Mouse (Mus musculus): Measurements from ENCODE around the gene Tlr6.

The Tlr6 gene

GRCm38 (mm10) chr5:64959843-64960230 is at the start of gene Tlr6:
Gene Tlr6, minus strand, starts transcription at chr5:64960097.
- CTCF ChIA-PET: interaction anchor here in 3 of 4 experiments (0.5 to 1.7 kb wide), 9 partner anchors 17 to 685 kb away, joined by 3 to 9 read pairs (median 3); partner anchors contain the start of gene Tlr1 (in 1 of the 3)
- POLR2A ChIA-PET: interaction anchor here in 1 of 4 experiments (1.7 kb wide), 1 partner anchor 10 kb away, joined by 9 read pairs; the partner anchor contains the start of gene Fam114a1

- POLR2A ChIA-PET: interaction anchor here in 3 of 4 experiments (0.5 to 1.0 kb wide), 4 partner anchors 11 to 245 kb away, joined by 3 to 5 read pairs (median 3); partner anchors contain the start of gene Wdr19 (in 1 of the 3)
Measured at GRCm38 (mm10) chr5:65006011-65006491, 46.2 kb upstream of the Tlr6 start.

GRCm38 (mm10) chr5:65005251-65005650 is 45.4 kb upstream of the Tlr6 start:
- ChIA-PET POLR2A (no interaction called here), CTCF (no interaction called here)

More at GRCm38 (mm10) chr5:65006011-65006491, 46.2 kb upstream of the Tlr6 start:
- CTCF ChIA-PET: interaction anchor here in 1 of 4 experiments (1.5 kb wide), 1 partner anchor 14 kb away, joined by 4 read pairs; no protein-coding TSS in a partner anchor

- ChIA-PET POLR2A (interaction anchor here in 2 of 4 experiments (0.8 to 1.4 kb wide), 9 partner anchors 9 to 103 kb away, joined by 3 to 4 read pairs (median 3); partner anchors contain the start of gene Klhl5 (in 1 of the 2)), CTCF (interaction anchor here (0.5 to 2.2 kb wide), 33 partner anchors 9 to 1176 kb away, joined by 3 to 18 read pairs (median 4); partner anchors contain the start of genes Fam114a1 (in 1 of the 4), Klhl5 (in 1 of the 4), Rfc1 (in 1 of the 4) and Wdr19 (in 1 of the 4))
Measured at GRCm38 (mm10) chr5:65003946-65004535, 44.1 kb upstream of the Tlr6 start.

- ChIA-PET POLR2A (interaction anchor here in 2 of 4 experiments (0.7 to 1.4 kb wide), 11 partner anchors 8 to 104 kb away, joined by 3 to 4 read pairs (median 3); partner anchors contain the start of gene Klhl5 (in 2 of the 2)), CTCF (interaction anchor here (0.5 to 2.2 kb wide), 41 partner anchors 9 to 1657 kb away, joined by 3 to 18 read pairs (median 4); partner anchors contain the start of genes Fam114a1 (in 1 of the 4), Klhl5 (in 1 of the 4), Rfc1 (in 1 of the 4) and Tlr1 (in 1 of the 4))
Measured at GRCm38 (mm10) chr5:65002940-65003824, 43.3 kb upstream of the Tlr6 start.

- CTCF ChIA-PET: interaction anchor here in 1 of 4 experiments (0.7 kb wide), 1 partner anchor 706 kb away, joined by 4 read pairs; no protein-coding TSS in a partner anchor
- POLR2A ChIA-PET: interaction anchor here in 2 of 4 experiments (0.6 to 1.4 kb wide), 3 partner anchors 8 to 518 kb away, joined by 3 read pairs; no protein-coding TSS in a partner anchor
Measured at GRCm38 (mm10) chr5:64995408-64995807, 35.5 kb upstream of the Tlr6 start.

- CTCF ChIA-PET: interaction anchor here in 1 of 4 experiments (1.4 kb wide), 1 partner anchor 704 kb away, joined by 3 read pairs; no protein-coding TSS in a partner anchor
Measured at GRCm38 (mm10) chr5:64992540-64992939, 32.6 kb upstream of the Tlr6 start.

GRCm38 (mm10) chr5:64989940-64990339 is 30.0 kb upstream of the Tlr6 start:
- CTCF ChIA-PET: no interaction called here
- POLR2A ChIA-PET: no interaction called here

More at GRCm38 (mm10) chr5:64992540-64992939, 32.6 kb upstream of the Tlr6 start:
- POLR2A ChIA-PET: interaction anchor here in 2 of 4 experiments (0.7 to 1.8 kb wide), 5 partner anchors 9 to 490 kb away, joined by 3 to 7 read pairs (median 3); partner anchors contain the start of gene Rfc1 (in 1 of the 2)

GRCm38 (mm10) chr5:64985971-64986370 is 26.1 kb upstream of the Tlr6 start:
- CTCF ChIA-PET: no interaction called here

GRCm38 (mm10) chr5:64977128-64977527 is 17.2 kb upstream of the Tlr6 start:
- POLR2A ChIA-PET: interaction anchor here in 2 of 4 experiments (0.6 to 1.2 kb wide), 2 partner anchors 15 to 1078 kb away, joined by 3 to 5 read pairs; no protein-coding TSS in a partner anchor
- CTCF ChIA-PET: interaction anchor here in 2 of 4 experiments (0.6 to 0.7 kb wide), 2 partner anchors 17 to 94 kb away, joined by 3 to 7 read pairs; no protein-coding TSS in a partner anchor

More at GRCm38 (mm10) chr5:64985971-64986370, 26.1 kb upstream of the Tlr6 start:
- POLR2A ChIA-PET: no interaction called here

- CTCF ChIA-PET: interaction anchor here in 1 of 4 experiments (1.1 kb wide), 1 partner anchor 182 kb away, joined by 3 read pairs; no protein-coding TSS in a partner anchor
- POLR2A ChIA-PET: no interaction called here
Measured at GRCm38 (mm10) chr5:64975121-64975520, 15.2 kb upstream of the Tlr6 start.

- ChIA-PET POLR2A (interaction anchor here in 3 of 4 experiments (0.5 to 2.7 kb wide), 14 partner anchors 9 to 810 kb away, joined by 3 to 9 read pairs (median 3); partner anchors contain the start of gene Klhl5 (in 1 of the 3)), CTCF (interaction anchor here in 2 of 4 experiments (0.6 to 1.6 kb wide), 6 partner anchors 33 to 704 kb away, joined by 3 to 4 read pairs (median 3); no protein-coding TSS in a partner anchor)
Measured at GRCm38 (mm10) chr5:64969861-64970771, 10.2 kb upstream of the Tlr6 start, which contains the start of gene Fam114a1. Gene Fam114a1, plus strand, starts transcription at chr5:64970071.

GRCm38 (mm10) chr5:64968961-64969860 is 9.3 kb upstream of the Tlr6 start:
- CTCF ChIA-PET: interaction anchor here in 3 of 4 experiments (0.5 to 0.7 kb wide), 4 partner anchors 34 to 449 kb away, joined by 3 to 9 read pairs (median 6); no protein-coding TSS in a partner anchor
- POLR2A ChIA-PET: interaction anchor here in 3 of 4 experiments (0.6 to 2.7 kb wide), 4 partner anchors 8 to 795 kb away, joined by 3 to 9 read pairs (median 3); no protein-coding TSS in a partner anchor

- CTCF ChIA-PET: interaction anchor here in 2 of 4 experiments (0.6 kb wide), 2 partner anchors 17 to 81 kb away, joined by 4 read pairs; no protein-coding TSS in a partner anchor
- POLR2A ChIA-PET: no interaction called here
Measured at GRCm38 (mm10) chr5:64963735-64964134, 3.8 kb upstream of the Tlr6 start.

GRCm38 (mm10) chr5:64963271-64963670 is 3.4 kb upstream of the Tlr6 start:
- CTCF ChIA-PET: interaction anchor here in 1 of 4 experiments (0.5 kb wide), 1 partner anchor 75 kb away, joined by 5 read pairs; no protein-coding TSS in a partner anchor
- POLR2A ChIA-PET: interaction anchor here in 1 of 4 experiments (0.6 kb wide), 1 partner anchor 371 kb away, joined by 3 read pairs; no protein-coding TSS in a partner anchor

All from embryonic stem cell, embryonic (primary cell).